ENCODE assay signal across 8 mouse cellular contexts in genomic region chr8:117198141-117198935, GRCm38 (mm10). TPM values are rescaled to one million over a fixed set of nuclear protein-coding genes. Genes with fewer than 3 reads are reported as not detected.
DNase-seq lines count a peak whose midpoint lies in the region; ATAC-seq lines count a peak whose summit lies in the region.

No protein-coding gene starts in this region.

- no peaks in the 10 kb centered on the region for H3K27me3 ChIP-seq in hindbrain, embryonic 16.5 days (replicated peaks; ENCODE audit: control insufficient read depth, insufficient read depth, low read length)

- H3K4me1 ChIP-seq in hindbrain, embryonic 16.5 days (ENCODE audit: control insufficient read depth, insufficient read depth, low read depth, low read length): peaks cover 7% of the 10 kb centered on the region

- peak; percentile 90 for ATAC-seq in hindbrain, embryonic 16.5 days

- H3K36me3 ChIP-seq in hindbrain, embryonic 16.5 days (ENCODE audit: control insufficient read depth, insufficient read depth, low read length): peaks cover 11% of the 10 kb centered on the region

- DNase-seq in MN1 (ENCODE audit: low spot score): peak; percentile 52
- DNase-seq in c-Kit-negative CD71-positive TER-119-positive erythroid progenitor cells, embryonic 14.5 days (ENCODE audit: low read depth, low spot score): peak; percentile 76
- peak; percentile 13 to 53 for DNase-seq in frontal cortex, postnatal 25 days (ENCODE audit: low spot score in 2 of 2)
- peak; percentile 58 for DNase-seq in left cerebral cortex, adult 11 months (ENCODE audit: low spot score)
- peak; percentile 91 for DNase-seq in lung, postnatal 36 days
- DNase-seq in right cerebral cortex, adult 18-20 months: peak; percentile 76
- peak; percentile 48 for DNase-seq in yolk sac, embryonic 10.5 days (ENCODE audit: low spot score)

- 33% methylated on average over 20 of the region's 20 CpGs for WGBS in hindbrain, embryonic 16.5 days

- no peaks in the 10 kb centered on the region for H3K9me3 ChIP-seq in hindbrain, embryonic 16.5 days (ENCODE audit: control insufficient read depth, low read length)

- H3K9ac ChIP-seq in hindbrain, embryonic 16.5 days (ENCODE audit: low read depth, low read length): no peak overlapping the region

- H3K4me3 ChIP-seq in hindbrain, embryonic 16.5 days (ENCODE audit: low read length): no peak overlapping the region

- H3K27ac ChIP-seq in hindbrain, embryonic 16.5 days (ENCODE audit: low read depth, low read length): peak overlapping the region; percentile 42; the same call in 1 of the 2 replicates

- H3K4me2 ChIP-seq in hindbrain, embryonic 16.5 days (ENCODE audit: low read length): peak overlapping the region; percentile 31

RNA-seq across cellular contexts. Expression of gene Gan, which starts 40.4 kb away (rescaled TPM):
- polyA plus RNA-seq in hindbrain, embryonic 16.5 days (2015; fragmentation: Nextera tagmentation; extraction: Ambion mirVana): 2.8 TPM in 2 replicates

RNA-seq across cellular contexts. Expression of gene Cmip, which starts 58.5 kb away (rescaled TPM):
- polyA plus RNA-seq in hindbrain, embryonic 16.5 days (2015; fragmentation: Nextera tagmentation; extraction: Ambion mirVana): 136 and 143 TPM in 2 replicates

Comparison
In these comparisons a context has a peak if more than half of its experiments do, and no peak if none do; other contexts are left out.
1. DNase-seq: peak in every context shown above with its lines; median percentile 91 in lung, postnatal 36 days; 76 in c-Kit-negative CD71-positive TER-119-positive erythroid progenitor cells, embryonic 14.5 days; 76 in right cerebral cortex, adult 18-20 months; 58 in left cerebral cortex, adult 11 months; 52 in MN1; 48 in yolk sac, embryonic 10.5 days; 33 in frontal cortex, postnatal 25 days.